Mouse (Mus musculus) myocyte (in vitro differentiated cells): ENCODE data around the gene Dnlz.

Source experiments
- CEBPB ChIP-seq: IDR thresholded peaks from 2 replicates; pipeline ENCODE4 v1.6.1; 2011; ENCODE audit warnings: mild to moderate bottlenecking, moderate library complexity; ENCODE audit not compliant: poor library complexity, insufficient read depth, severe bottlenecking
- E2F4 ChIP-seq: IDR thresholded peaks from one replicate; pipeline ENCODE4 v1.6.1; 2011; ENCODE audit warnings: mild to moderate bottlenecking, control low read depth, moderate library complexity; ENCODE audit not compliant: insufficient read depth
- MAX ChIP-seq: IDR thresholded peaks from one replicate; pipeline ENCODE4 v1.6.1; 2011; ENCODE audit warnings: low read depth, mild to moderate bottlenecking, control low read depth
- MYOD1 ChIP-seq, 3 experiments: IDR thresholded peaks; one replicate each; pipeline ENCODE4 v1.6.1; 2011; ENCODE audit warnings: control low read depth in 2 of 3, low read depth in 2 of 3, mild to moderate bottlenecking in 2 of 3, moderate library complexity in 1 of 3; ENCODE audit not compliant: insufficient read length in 2 of 3, control insufficient read depth in 1 of 3
- MYOG ChIP-seq, 3 experiments: IDR thresholded peaks; one replicate each; pipeline ENCODE4 v1.6.1; 2011; ENCODE audit warnings: control low read depth in 2 of 3, low read depth in 2 of 3, mild to moderate bottlenecking in 2 of 3; ENCODE audit not compliant: insufficient read length in 2 of 3, control insufficient read depth in 1 of 3, insufficient read depth in 1 of 3
- POLR2A ChIP-seq: IDR thresholded peaks from one replicate; pipeline ENCODE4 v1.6.1; 2011; ENCODE audit warnings: low read depth, mild to moderate bottlenecking, control low read depth, moderate library complexity; ENCODE audit not compliant: insufficient read length
- POLR2AphosphoS2 ChIP-seq: IDR thresholded peaks from one replicate; pipeline ENCODE4 v1.6.1; 2011; ENCODE audit warnings: low read depth, control low read depth; ENCODE audit not compliant: insufficient read length
- SRF ChIP-seq: IDR thresholded peaks from one replicate; pipeline ENCODE4 v1.6.1; 2011; ENCODE audit warnings: low read depth; ENCODE audit not compliant: control insufficient read depth, insufficient read length
- TCF12 ChIP-seq: IDR thresholded peaks from one replicate; pipeline ENCODE4 v1.6.1; 2011; ENCODE audit warnings: mild to moderate bottlenecking, control low read depth; ENCODE audit not compliant: poor library complexity, insufficient read depth, severe bottlenecking
- TCF3 ChIP-seq: IDR thresholded peaks from one replicate; pipeline ENCODE4 v1.6.1; 2011; ENCODE audit warnings: low read depth, control low read depth; ENCODE audit not compliant: insufficient read length
- USF1 ChIP-seq: IDR thresholded peaks from one replicate; pipeline ENCODE4 v1.6.1; 2011; ENCODE audit warnings: low read depth, mild to moderate bottlenecking, control low read depth, moderate library complexity

DNA sequence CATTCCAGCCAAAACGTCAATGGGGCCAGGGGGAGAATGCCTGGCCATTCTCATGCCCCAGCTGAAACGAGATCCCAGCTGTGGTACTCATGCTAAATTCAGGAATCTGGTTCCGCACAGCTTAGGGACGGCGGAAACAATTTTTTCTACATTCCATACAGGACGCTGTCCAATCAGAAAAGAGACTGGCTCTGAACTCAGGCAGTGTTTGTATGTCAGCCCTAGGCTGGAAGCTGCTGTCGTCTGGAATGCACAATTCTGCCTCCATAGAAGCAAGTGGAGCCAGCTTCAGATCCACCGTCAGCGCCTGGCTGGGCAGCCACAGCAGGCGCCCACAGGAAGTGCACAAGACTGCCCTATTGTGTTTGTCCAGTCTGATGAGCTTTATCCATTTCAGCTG lies 42.2 kb downstream of the Dnlz start:
- TF ChIP-seq POLR2AphosphoS2 (no peak), USF1 (no peak), SRF (no peak), TCF12 (no peak), POLR2A (no peak), MAX (no peak), E2F4 (no peak), TCF3 (no peak), MYOG (IDR thresholded peaks at IDR 0.05; ENCODE audit: control insufficient read depth in 1 of 3, insufficient read depth in 1 of 3, insufficient read length in 2 of 3, low read depth in 2 of 3) (no peak), MYOD1 (IDR thresholded peaks at IDR 0.05; ENCODE audit: control insufficient read depth in 1 of 3, insufficient read length in 2 of 3, low read depth in 2 of 3) (no peak), CEBPB (no peak)
